Mouse (Mus musculus) B cell, adult 2 months (primary cell): ENCODE results near the gene Nid1.

ENCODE experiments used
- DNase-seq, 2 experiments: peaks; one replicate each; pipeline ENCODE4 v3.0.0; 2022

Nid1 gene

GRCm38 (mm10) chr13:13547889-13548288 is 110.5 kb downstream of the Nid1 start:
- DNase-seq: no peak

DNA sequence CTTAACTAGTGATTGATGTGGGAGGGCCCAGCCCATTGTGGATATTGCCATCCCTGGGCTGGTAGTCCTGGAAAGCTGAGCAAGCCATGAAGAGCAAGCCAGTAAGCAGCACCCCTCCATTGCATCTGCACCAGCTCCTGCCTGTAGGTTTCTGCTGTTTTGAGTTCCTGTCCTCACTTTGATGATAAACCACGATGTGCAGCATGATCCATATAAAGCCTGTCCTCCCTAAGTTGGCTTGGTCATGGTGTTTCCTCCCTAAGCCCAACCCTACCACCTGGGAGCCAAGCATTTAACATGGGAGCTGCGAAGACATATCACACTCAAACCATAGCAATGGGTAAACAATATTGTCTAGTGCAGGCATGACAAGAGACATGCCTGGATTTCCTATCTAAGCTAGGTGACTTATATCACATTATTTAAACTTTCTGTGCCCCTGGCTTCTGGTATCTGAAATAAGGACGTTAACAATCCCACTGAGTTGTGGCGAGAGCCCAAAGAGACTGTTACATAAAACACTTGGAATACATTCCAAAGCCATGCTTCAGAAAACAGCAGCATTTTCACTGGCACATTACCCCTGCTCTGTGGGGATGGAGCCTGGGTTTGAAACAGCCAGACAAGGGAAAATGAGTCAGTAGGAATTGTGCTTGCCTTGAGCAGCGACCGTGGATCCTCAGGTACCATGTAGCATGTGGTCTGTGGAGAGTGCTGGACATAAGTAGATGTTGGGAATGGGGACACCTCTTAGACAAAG is 111.3 kb downstream of the Nid1 start:
- DNase-seq: no peak

DNA sequence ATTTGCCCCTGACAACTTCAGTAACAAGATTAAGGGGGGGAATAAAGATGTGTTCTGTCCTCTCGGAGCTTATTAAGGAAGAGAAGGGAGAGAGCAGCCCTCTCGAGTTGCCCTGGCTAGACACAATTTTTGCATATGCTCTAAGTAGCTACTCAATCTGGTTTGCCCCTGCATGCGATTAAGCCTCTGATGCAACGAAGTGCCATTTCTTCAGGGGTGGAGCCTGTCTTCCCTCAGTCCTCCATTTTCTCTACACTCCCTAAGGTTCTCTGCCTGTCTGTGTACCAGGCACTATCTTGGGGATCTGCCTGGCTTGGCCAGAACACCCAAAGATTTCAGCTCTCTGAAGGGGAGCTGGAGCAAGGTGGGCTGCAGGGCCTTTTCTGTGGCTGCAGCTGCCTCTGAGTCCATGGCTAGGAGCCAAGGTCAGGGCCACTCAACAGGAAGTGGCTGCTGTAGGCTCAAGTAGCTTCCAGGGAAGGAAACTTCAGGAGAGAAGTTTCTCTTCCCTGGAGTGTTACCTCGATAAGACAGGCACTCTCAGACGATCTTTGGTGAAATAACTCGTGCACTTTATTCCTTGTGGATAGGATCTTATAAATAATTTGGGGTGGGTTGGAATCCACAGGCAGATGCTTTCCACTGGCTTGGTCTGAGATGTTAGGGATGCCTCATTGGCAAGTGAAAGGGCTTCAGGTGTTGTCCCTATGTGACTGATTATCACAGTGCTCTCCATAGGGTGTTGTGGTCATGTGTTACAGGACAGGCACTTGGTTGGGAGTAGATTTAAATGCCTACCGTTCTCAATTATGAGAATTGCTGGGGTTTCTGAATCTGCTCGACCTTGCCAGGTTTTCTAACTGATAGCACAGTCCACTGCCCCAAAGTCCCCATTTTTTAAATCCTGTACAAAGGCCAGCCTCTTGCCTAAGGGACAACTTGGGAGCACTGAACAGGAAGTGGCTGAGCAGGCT is 112.6 kb downstream of the Nid1 start:
- no peak for DNase-seq

DNA sequence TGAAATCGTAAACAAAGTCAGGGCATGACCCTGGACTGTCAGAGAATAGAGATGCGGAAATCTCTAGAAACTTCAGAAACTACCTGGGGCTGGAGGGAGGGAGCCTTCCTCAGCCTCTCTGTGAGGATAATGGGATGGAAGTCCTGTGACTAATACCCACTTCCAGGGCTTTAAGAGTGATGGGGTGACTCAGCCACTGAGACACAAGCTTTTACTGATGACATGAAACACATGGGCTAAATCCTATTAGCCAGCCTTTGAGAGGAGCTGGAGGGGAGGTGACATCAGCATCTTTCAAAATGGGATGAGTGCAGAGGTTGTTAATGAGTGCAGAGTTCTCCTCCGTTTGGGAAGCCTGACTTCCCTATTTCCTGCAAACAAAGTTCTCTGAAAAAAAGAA is 114.7 kb downstream of the Nid1 start:
- no peak for DNase-seq

DNA sequence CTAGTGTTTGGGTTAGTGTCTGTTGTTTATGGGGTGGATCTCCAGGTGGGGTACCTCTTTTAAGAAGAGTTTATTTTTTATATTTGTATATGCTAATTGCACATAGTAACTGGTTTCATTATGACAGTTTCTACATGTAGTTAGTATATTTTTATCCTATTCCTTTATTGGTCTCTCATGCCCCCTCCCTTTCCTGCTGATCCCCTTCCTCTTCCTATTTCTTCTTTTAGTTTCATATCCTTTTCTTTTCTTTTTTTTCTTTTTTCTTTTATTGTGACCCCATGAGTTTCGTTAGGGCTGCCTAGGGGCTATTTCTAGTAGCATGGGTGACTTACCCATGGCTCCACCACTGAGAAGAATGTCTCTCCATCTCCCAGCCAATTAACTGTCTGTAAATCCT is 116.3 kb downstream of the Nid1 start:
- no peak for DNase-seq

- DNase-seq: no peak
Observed at GRCm38 (mm10) chr13:13555196-13555595, 117.8 kb downstream of the Nid1 start.

DNA sequence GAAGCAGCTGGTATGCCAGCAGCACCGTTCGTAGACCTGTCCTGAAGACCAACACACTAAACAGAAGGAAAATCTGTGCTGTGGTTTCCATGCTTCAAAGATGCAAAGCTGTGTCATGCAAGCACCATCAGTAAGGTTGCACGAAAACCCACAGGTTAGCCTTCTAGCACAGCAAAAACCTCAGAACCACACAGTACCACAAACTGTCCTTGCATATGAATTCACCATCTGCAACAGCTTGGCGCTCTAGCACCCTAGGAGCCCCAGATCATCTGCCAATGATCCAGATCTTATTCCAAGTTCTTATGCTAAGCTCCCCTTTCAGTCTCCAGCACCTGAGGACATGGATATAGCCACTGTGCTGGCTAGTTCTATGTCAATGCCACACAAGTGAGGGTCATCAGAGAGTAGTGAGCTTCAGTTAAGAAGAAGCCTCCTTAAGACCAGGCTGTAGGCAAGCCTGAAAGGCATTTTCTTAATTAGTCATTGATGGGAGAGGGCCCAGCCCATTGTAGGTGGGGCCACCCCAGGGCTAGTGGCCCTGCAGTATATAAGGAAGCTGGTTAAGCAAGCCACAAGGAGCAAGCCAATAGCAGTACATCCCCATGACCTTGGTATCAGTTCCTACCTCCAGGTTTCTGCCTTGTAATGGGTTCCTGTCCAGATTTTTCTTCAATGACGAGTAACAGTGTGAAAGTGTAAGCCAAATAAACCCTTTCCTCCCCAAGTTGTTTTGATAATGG is 119.8 kb downstream of the Nid1 start:
- peak; percentile 6 to 7 for DNase-seq

- no peak for DNase-seq
Observed at GRCm38 (mm10) chr13:13558251-13558650, 120.9 kb downstream of the Nid1 start.

GRCm38 (mm10) chr13:13558900-13559299 is 121.5 kb downstream of the Nid1 start:
- DNase-seq: no peak
